40 mouse cellular contexts compared by ENCODE assay signal in genomic region chr1:88074471-88074870, GRCm38 (mm10). TPM values are rescaled to one million over a fixed set of nuclear protein-coding genes. Genes with fewer than 3 reads are reported as not detected.
"Had no signal": no experiment of that assay in that cellular context is flagged by ENCODE, and none has a peak within 500 bp of the region (broad histone marks: within the 10 kb centered on the region; RNA-seq: fewer than 3 reads in every experiment).

No protein-coding gene starts in this region.

- H3K4me1 ChIP-seq: embryonic facial prominence, embryonic 12.5 days; embryonic facial prominence, embryonic 13.5 days; embryonic facial prominence, embryonic 15.5 days; forebrain, embryonic 12.5 days; forebrain, embryonic 13.5 days; forebrain, embryonic 15.5 days had no signal

- H3K27me3 ChIP-seq: embryonic facial prominence, embryonic 12.5 days; embryonic facial prominence, embryonic 13.5 days; embryonic facial prominence, embryonic 15.5 days; forebrain, embryonic 12.5 days; forebrain, embryonic 13.5 days; forebrain, embryonic 15.5 days had no signal

- DNase-seq: cerebellum, adult 2 months; cerebellum, adult 8-10 months; cerebellum, adult 9-10 months; cerebellum, adult 9-11 months; cerebellum, postnatal 10 days; cerebellum, postnatal 14 days; cerebellum, postnatal 25 days; cerebellum, postnatal 36 days; embryo, embryonic 11 days; forebrain, postnatal 0 days; gastrocnemius, adult 2 months; gastrocnemius, postnatal 10 days; gastrocnemius, postnatal 14 days; gastrocnemius, postnatal 25 days; gastrocnemius, postnatal 36 days; heart, adult 18-20 months; heart, adult 2 months had no signal

- H3K4me2 ChIP-seq: embryonic facial prominence, embryonic 12.5 days; embryonic facial prominence, embryonic 13.5 days; embryonic facial prominence, embryonic 15.5 days; forebrain, embryonic 12.5 days; forebrain, embryonic 13.5 days; forebrain, embryonic 15.5 days had no signal

- H3K9ac ChIP-seq: embryonic facial prominence, embryonic 12.5 days; embryonic facial prominence, embryonic 13.5 days; embryonic facial prominence, embryonic 15.5 days; forebrain, embryonic 12.5 days; forebrain, embryonic 13.5 days; forebrain, embryonic 15.5 days; forebrain, postnatal 0 days had no signal

- ATAC-seq: forebrain, embryonic 13.5 days; forebrain, embryonic 14.5 days; forebrain, embryonic 15.5 days; forebrain, embryonic 16.5 days; forebrain, postnatal 0 days had no signal

- H3K9me3 ChIP-seq: embryonic facial prominence, embryonic 10.5 days; embryonic facial prominence, embryonic 12.5 days; embryonic facial prominence, embryonic 13.5 days; embryonic facial prominence, embryonic 15.5 days; forebrain, embryonic 10.5 days; forebrain, embryonic 12.5 days; forebrain, embryonic 13.5 days; forebrain, embryonic 15.5 days had no signal

- H3K36me3 ChIP-seq: embryonic facial prominence, embryonic 10.5 days; embryonic facial prominence, embryonic 12.5 days; embryonic facial prominence, embryonic 13.5 days; embryonic facial prominence, embryonic 15.5 days; forebrain, embryonic 10.5 days; forebrain, embryonic 12.5 days; forebrain, embryonic 15.5 days had no signal

- H3K4me3 ChIP-seq: embryonic facial prominence, embryonic 10.5 days; embryonic facial prominence, embryonic 12.5 days; embryonic facial prominence, embryonic 13.5 days; embryonic facial prominence, embryonic 15.5 days; erythroblast, embryonic 14.5 days; forebrain, embryonic 10.5 days; forebrain, embryonic 12.5 days; forebrain, embryonic 13.5 days; forebrain, embryonic 15.5 days; gastrocnemius, adult 2 months; heart, adult 2 months had no signal

- H3K27ac ChIP-seq: embryonic facial prominence, embryonic 10.5 days; embryonic facial prominence, embryonic 12.5 days; embryonic facial prominence, embryonic 13.5 days; embryonic facial prominence, embryonic 15.5 days; forebrain, embryonic 10.5 days; forebrain, embryonic 12.5 days; forebrain, embryonic 13.5 days; forebrain, embryonic 15.5 days; gastrocnemius, adult 2 months; heart, adult 2 months had no signal

RNA-seq across cellular contexts. Expression of gene Ugt1a9, which starts 3.9 kb away (rescaled TPM):
- total RNA-seq: common myeloid progenitor, adult 5-6 weeks; forebrain, postnatal 0 days; gastrocnemius, adult 2 months; gastrocnemius, adult 8-10 months; gastrocnemius, postnatal 10 days; gastrocnemius, postnatal 14 days; gastrocnemius, postnatal 25 days; gastrocnemius, postnatal 36 days; gastrocnemius, postnatal 4 days; granulocyte monocyte progenitor cell, adult 5-6 weeks; heart, adult 18-20 months; heart, adult 2 months; heart, adult 8-10 months had no signal
- polyA plus RNA-seq: cerebellum, adult 2 months; cortical plate, adult 2 months; embryonic facial prominence, embryonic 10.5 days; embryonic facial prominence, embryonic 11.5 days; embryonic facial prominence, embryonic 12.5 days; embryonic facial prominence, embryonic 13.5 days; embryonic facial prominence, embryonic 14.5 days; embryonic facial prominence, embryonic 15.5 days; erythroblast, embryonic 14.5 days; forebrain, embryonic 10.5 days; forebrain, embryonic 11.5 days; forebrain, embryonic 12.5 days; forebrain, embryonic 13.5 days; forebrain, embryonic 14.5 days; forebrain, embryonic 15.5 days; forebrain, embryonic 16.5 days; forebrain, postnatal 0 days; frontal cortex, adult 2 months; heart, adult 2 months had no signal

RNA-seq across cellular contexts. Expression of gene Ugt1a8, which starts 13.1 kb away (rescaled TPM):
- total RNA-seq: common myeloid progenitor, adult 5-6 weeks; forebrain, postnatal 0 days; gastrocnemius, adult 18-20 months; gastrocnemius, adult 2 months; gastrocnemius, adult 8-10 months; gastrocnemius, postnatal 10 days; gastrocnemius, postnatal 14 days; gastrocnemius, postnatal 25 days; gastrocnemius, postnatal 36 days; gastrocnemius, postnatal 4 days; granulocyte monocyte progenitor cell, adult 5-6 weeks; heart, adult 18-20 months; heart, adult 2 months; heart, adult 8-10 months had no signal
- polyA plus RNA-seq: cerebellum, adult 2 months; cortical plate, adult 2 months; embryonic facial prominence, embryonic 10.5 days; embryonic facial prominence, embryonic 11.5 days; embryonic facial prominence, embryonic 12.5 days; embryonic facial prominence, embryonic 13.5 days; embryonic facial prominence, embryonic 14.5 days; embryonic facial prominence, embryonic 15.5 days; erythroblast, embryonic 14.5 days; forebrain, embryonic 10.5 days; forebrain, embryonic 11.5 days; forebrain, embryonic 12.5 days; forebrain, embryonic 13.5 days; forebrain, embryonic 14.5 days; forebrain, embryonic 15.5 days; forebrain, embryonic 16.5 days; forebrain, postnatal 0 days; heart, adult 2 months had no signal

RNA-seq across cellular contexts. Expression of gene Ugt1a10, which starts 19.3 kb away (rescaled TPM):
- total RNA-seq: common myeloid progenitor, adult 5-6 weeks; forebrain, postnatal 0 days; gastrocnemius, adult 18-20 months; gastrocnemius, adult 2 months; gastrocnemius, adult 8-10 months; gastrocnemius, postnatal 10 days; gastrocnemius, postnatal 14 days; gastrocnemius, postnatal 25 days; gastrocnemius, postnatal 36 days; gastrocnemius, postnatal 4 days; granulocyte monocyte progenitor cell, adult 5-6 weeks; heart, adult 18-20 months; heart, adult 2 months; heart, adult 8-10 months had no signal
- polyA plus RNA-seq: cerebellum, adult 2 months; cortical plate, adult 2 months; embryonic facial prominence, embryonic 10.5 days; embryonic facial prominence, embryonic 11.5 days; embryonic facial prominence, embryonic 12.5 days; embryonic facial prominence, embryonic 13.5 days; embryonic facial prominence, embryonic 14.5 days; embryonic facial prominence, embryonic 15.5 days; erythroblast, embryonic 14.5 days; forebrain, embryonic 10.5 days; forebrain, embryonic 11.5 days; forebrain, embryonic 12.5 days; forebrain, embryonic 13.5 days; forebrain, embryonic 14.5 days; forebrain, embryonic 15.5 days; forebrain, embryonic 16.5 days; forebrain, postnatal 0 days; frontal cortex, adult 2 months; gonadal fat pad, adult 2 months; heart, adult 2 months had no signal

RNA-seq across cellular contexts. Expression of gene Ugt1a6b, which starts 28.6 kb away (rescaled TPM):
- polyA plus RNA-seq: cerebellum, adult 2 months; embryonic facial prominence, embryonic 10.5 days; embryonic facial prominence, embryonic 11.5 days; embryonic facial prominence, embryonic 12.5 days; erythroblast, embryonic 14.5 days; forebrain, embryonic 10.5 days; forebrain, embryonic 11.5 days had no signal
